Mouse (Mus musculus) liver, embryonic 13.5 days (tissue): Measurements from ENCODE around the gene Tmem97. TPM values are rescaled to one million over a fixed set of nuclear protein-coding genes. Genes with fewer than 3 reads are reported as not detected.

Experiments used
- ATAC-seq: fragments of 200-750 bp; cut with Nextera tagmentation; 2 replicates; pipeline ENCODE4 v1.8.0; 2017; ENCODE audit warnings: low read depth, mild to moderate bottlenecking, moderate number of reproducible peaks, moderate library complexity
- DNase-seq: peaks from one replicate; pipeline ENCODE4 v3.0.0; 2022
- H3K27ac ChIP-seq: fragments of 300-500 bp; sonication (generic); 2 replicates; pipeline ENCODE4 v1.5.1; 2015; ENCODE audit warnings: moderate library complexity, mild to moderate bottlenecking, inconsistent platforms
- H3K27me3 ChIP-seq: fragments of 300-500 bp; sonication (generic); 2 replicates; pipeline ENCODE4 v1.6.1; 2015; ENCODE audit warnings: mild to moderate bottlenecking, inconsistent platforms
- H3K36me3 ChIP-seq: fragments of 300-500 bp; sonication (generic); 2 replicates; pipeline ENCODE4 v1.6.1; 2015; ENCODE audit warnings: mild to moderate bottlenecking, inconsistent platforms
- H3K4me1 ChIP-seq: fragments of 300-500 bp; sonication (generic); replicated peaks from 2 replicates; pipeline ENCODE4 v1.6.1; 2015; ENCODE audit warnings: inconsistent platforms
- H3K4me2 ChIP-seq: fragments of 300-500 bp; sonication (generic); 2 replicates; pipeline ENCODE4 v1.6.1; 2015; ENCODE audit warnings: inconsistent platforms, mild to moderate bottlenecking, moderate library complexity
- H3K4me3 ChIP-seq: fragments of 300-500 bp; sonication (generic); replicated peaks from 2 replicates; pipeline ENCODE4 v1.5.1; 2015; ENCODE audit warnings: mild to moderate bottlenecking, inconsistent platforms
- H3K9ac ChIP-seq: fragments of 300-500 bp; sonication (generic); 2 replicates; pipeline ENCODE4 v1.6.1; 2015; ENCODE audit warnings: mild to moderate bottlenecking, inconsistent platforms
- H3K9me3 ChIP-seq: fragments of 300-500 bp; sonication (generic); replicated peaks from 2 replicates; pipeline ENCODE4 v1.6.1; 2016; ENCODE audit warnings: inconsistent platforms
- WGBS: fragments of 180-500 bp; shearing (Covaris S2); methylation state at CpG from one replicate; pipeline ENCODE4 v1.1.7; 2015; ENCODE audit not compliant: insufficient replicate concordance; 5-methylcytosine and 5-hydroxymethylcytosine counted together
- polyA plus RNA-seq: library from polyadenylated mRNA; unstranded; fragments of >200 nt; fragmentation: Nextera tagmentation; extraction: Ambion mirVana; gene quantifications from 2 replicates; pipeline ENCODE4 v1.2.1, GENCODE M21; 2015

The Tmem97 gene
- polyA plus RNA-seq, 1 experiment from 2014 or later: 110 TPM

- H3K4me3 ChIP-seq: no peak overlapping the region
- H3K4me2 ChIP-seq: no peak overlapping the region
- DNase-seq: no peak
- H3K36me3 ChIP-seq: peaks cover 30% of the 10 kb centered on the region
- no peak overlapping the region for H3K9ac ChIP-seq
- H3K4me1 ChIP-seq: peaks cover 16% of the 10 kb centered on the region
- H3K9me3 ChIP-seq: no peaks in the 10 kb centered on the region
- H3K27ac ChIP-seq: peak overlapping the region; percentile 24; the same call in 1 of the 2 replicates
- H3K27me3 ChIP-seq: no peaks in the 10 kb centered on the region
- 52% methylated on average over 6 of the region's 6 CpGs for WGBS
- no peak for ATAC-seq
Observed at GRCm38 (mm10) chr11:78531046-78531445, 19.5 kb downstream of the Tmem97 start.

GRCm38 (mm10) chr11:78530001-78530400 lies 20.6 kb downstream of the Tmem97 start:
- H3K4me2 ChIP-seq: no peak overlapping the region
- H3K9ac ChIP-seq: no peak overlapping the region
- no peak for ATAC-seq
- DNase-seq: no peak
- peaks cover 35% of the 10 kb centered on the region for H3K36me3 ChIP-seq
- WGBS: 74% methylated on average over 12 of the region's 12 CpGs
- H3K27ac ChIP-seq: no peak overlapping the region
- H3K4me3 ChIP-seq: no peak overlapping the region
- H3K27me3 ChIP-seq: no peaks in the 10 kb centered on the region
- peaks cover 10% of the 10 kb centered on the region for H3K4me1 ChIP-seq
- H3K9me3 ChIP-seq: no peaks in the 10 kb centered on the region

GRCm38 (mm10) chr11:78528714-78529113 lies 21.9 kb downstream of the Tmem97 start:
- no peak for ATAC-seq
- H3K4me1 ChIP-seq: no peaks in the 10 kb centered on the region; the same call in 1 of the 2 replicates
- WGBS: 77% methylated on average over 9 of the region's 9 CpGs
- H3K36me3 ChIP-seq: peaks cover 48% of the 10 kb centered on the region
- H3K27me3 ChIP-seq: no peaks in the 10 kb centered on the region
- H3K4me3 ChIP-seq: no peak overlapping the region
- H3K27ac ChIP-seq: no peak overlapping the region
- no peaks in the 10 kb centered on the region for H3K9me3 ChIP-seq
- no peak overlapping the region for H3K9ac ChIP-seq
- DNase-seq: no peak
- H3K4me2 ChIP-seq: no peak overlapping the region

GRCm38 (mm10) chr11:78524838-78525237 lies 25.7 kb downstream of the Tmem97 start:
- no peaks in the 10 kb centered on the region for H3K27me3 ChIP-seq
- no peak overlapping the region for H3K4me3 ChIP-seq
- 76% methylated on average over 2 of the region's 2 CpGs for WGBS
- no peak overlapping the region for H3K27ac ChIP-seq
- H3K36me3 ChIP-seq: peaks cover 85% of the 10 kb centered on the region
- no peak overlapping the region for H3K9ac ChIP-seq
- ATAC-seq: no peak
- no peaks in the 10 kb centered on the region for H3K4me1 ChIP-seq
- no peak for DNase-seq
- no peak overlapping the region for H3K4me2 ChIP-seq
- no peaks in the 10 kb centered on the region for H3K9me3 ChIP-seq

GRCm38 (mm10) chr11:78523241-78523955 lies 27.2 kb downstream of the Tmem97 start:
- Histone ChIP-seq H3K4me1 (no peaks in the 10 kb centered on the region), H3K36me3 (peaks cover 91% of the 10 kb centered on the region), H3K9ac (no peak overlapping the region), H3K27me3 (no peaks in the 10 kb centered on the region), H3K4me2 (no peak overlapping the region), H3K9me3 (no peaks in the 10 kb centered on the region), H3K27ac (no peak overlapping the region), H3K4me3 (no peak overlapping the region)
- ATAC-seq (no peak), DNase-seq (no peak)
- WGBS: 78% methylated on average over 9 of the region's 9 CpGs

GRCm38 (mm10) chr11:78522481-78522997 lies 28.0 kb downstream of the Tmem97 start:
- no peak overlapping the region for H3K4me3 ChIP-seq
- DNase-seq (no peak), ATAC-seq (no peak)
- no peak overlapping the region for H3K9ac ChIP-seq
- H3K4me1 ChIP-seq: no peaks in the 10 kb centered on the region
- H3K27ac ChIP-seq: no peak overlapping the region
- no peak overlapping the region for H3K4me2 ChIP-seq
- H3K9me3 ChIP-seq: no peaks in the 10 kb centered on the region
- H3K27me3 ChIP-seq: no peaks in the 10 kb centered on the region
- H3K36me3 ChIP-seq: peaks cover 91% of the 10 kb centered on the region
- WGBS: 69% methylated on average over 1 of the region's 1 CpGs

GRCm38 (mm10) chr11:78521880-78522279 lies 28.7 kb downstream of the Tmem97 start:
- WGBS: 83% methylated on average over 3 of the region's 3 CpGs
- Histone ChIP-seq H3K9ac (no peak overlapping the region), H3K27ac (no peak overlapping the region), H3K4me1 (no peaks in the 10 kb centered on the region), H3K9me3 (no peaks in the 10 kb centered on the region), H3K4me2 (no peak overlapping the region), H3K27me3 (no peaks in the 10 kb centered on the region), H3K36me3 (peaks cover 87% of the 10 kb centered on the region), H3K4me3 (no peak overlapping the region)
- ATAC-seq: no peak
- no peak for DNase-seq

- Histone ChIP-seq H3K4me2 (no peak overlapping the region), H3K9ac (no peak overlapping the region), H3K9me3 (no peaks in the 10 kb centered on the region), H3K4me3 (no peak overlapping the region), H3K27ac (no peak overlapping the region), H3K27me3 (no peaks in the 10 kb centered on the region), H3K36me3 (peaks cover 95% of the 10 kb centered on the region), H3K4me1 (peaks cover 1% of the 10 kb centered on the region; the same call in 1 of the 2 replicates)
- DNase-seq (no peak), ATAC-seq (no peak)
- WGBS: 86% methylated on average over 10 of the region's 10 CpGs
Observed at GRCm38 (mm10) chr11:78518931-78519330, 31.6 kb downstream of the Tmem97 start.

- DNase-seq: no peak
- Histone ChIP-seq H3K36me3 (peaks cover 64% of the 10 kb centered on the region), H3K4me2 (no peak overlapping the region), H3K27ac (no peak overlapping the region), H3K9me3 (no peaks in the 10 kb centered on the region), H3K4me3 (no peak overlapping the region), H3K27me3 (no peaks in the 10 kb centered on the region), H3K9ac (no peak overlapping the region), H3K4me1 (peaks cover 27% of the 10 kb centered on the region)
- 44% methylated on average over 2 of the region's 2 CpGs for WGBS
- no peak for ATAC-seq
Observed at GRCm38 (mm10) chr11:78515549-78516325, 34.8 kb downstream of the Tmem97 start.

GRCm38 (mm10) chr11:78513106-78513790 lies 37.3 kb downstream of the Tmem97 start:
- DNase-seq (no peak), ATAC-seq (no peak)
- H3K27me3 ChIP-seq: no peaks in the 10 kb centered on the region
- 54% methylated on average over 3 of the region's 3 CpGs for WGBS
- H3K27ac ChIP-seq: no peak overlapping the region
- H3K9ac ChIP-seq: peak overlapping the region; percentile 94
- H3K4me3 ChIP-seq: peak overlapping the region; percentile 86
- H3K36me3 ChIP-seq: peaks cover 58% of the 10 kb centered on the region
- peak overlapping the region; percentile 94 for H3K4me2 ChIP-seq
- H3K4me1 ChIP-seq: peaks cover 30% of the 10 kb centered on the region
- H3K9me3 ChIP-seq: no peaks in the 10 kb centered on the region
